Mouse (Mus musculus): ENCODE data around the gene 2810021J22Rik.

- TF ChIP-seq GATA1 (IDR thresholded peaks at IDR 0.05; ENCODE audit: borderline replicate concordance, low read length) (no peak), FLI1 (IDR thresholded peaks at IDR 0.05; ENCODE audit: low read length) (no peak)
These were observed 30.5 kb downstream of the 2810021J22Rik start for GRCm38 (mm10) chr11:58897485-58897884.
